Mouse (Mus musculus): Measurements from ENCODE around the gene A530016L24Rik. TPM values are rescaled to one million over a fixed set of nuclear protein-coding genes. Genes with fewer than 3 reads are reported as not detected.

Gene A530016L24Rik
- polyA plus RNA-seq, 1 experiment, result not detected

DNA sequence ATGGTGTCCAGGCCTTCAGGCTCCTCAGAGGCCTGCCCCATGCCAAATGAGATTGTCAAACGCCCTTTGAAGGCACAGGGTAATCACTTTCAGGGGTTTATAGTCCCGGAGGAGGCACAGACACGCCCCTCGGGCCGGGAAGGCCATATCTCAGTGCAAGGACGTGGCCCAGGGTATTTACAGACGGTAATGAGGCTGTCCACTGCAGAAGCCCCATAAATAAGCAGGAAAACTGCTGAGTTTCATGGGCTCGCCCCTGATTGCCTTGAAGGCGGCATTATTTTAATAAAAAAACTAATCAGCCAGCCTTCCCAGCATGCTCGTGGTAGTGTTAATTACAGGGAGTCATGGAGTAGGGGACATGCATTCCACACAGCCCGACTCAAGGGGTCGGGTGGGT, 26.8 kb upstream of the A530016L24Rik start:
- TF ChIP-seq CTCF (IDR thresholded peaks at IDR 0.05; ENCODE audit: insufficient read depth, low read depth, low read length) (no peak), POLR2A (IDR thresholded peaks at IDR 0.05; ENCODE audit: insufficient read depth, low read depth, low read length) (no peak)
- 61% methylated on average over 12 of the region's 12 CpGs for WGBS
- H3K4me3 ChIP-seq (ENCODE audit: insufficient read depth, low read depth, low read length), result no peak overlapping the region
- H3K27ac ChIP-seq (ENCODE audit: insufficient read depth, low read depth, low read length), result no peak overlapping the region
- H3K4me1 ChIP-seq (ENCODE audit: control insufficient read depth, insufficient read depth, low read length), result peaks cover 37% of the 10 kb centered on the region

GRCm38 (mm10) chr12:112463209-112463608, 26.0 kb upstream of the A530016L24Rik start:
- Histone ChIP-seq H3K4me1 (ENCODE audit: control insufficient read depth, insufficient read depth, low read length) (peaks cover 30% of the 10 kb centered on the region), H3K4me3 (ENCODE audit: insufficient read depth, low read depth, low read length) (no peak overlapping the region), H3K27ac (ENCODE audit: insufficient read depth, low read depth, low read length) (no peak overlapping the region)
- no peak for TF ChIP-seq CTCF (IDR thresholded peaks at IDR 0.05; ENCODE audit: insufficient read depth, low read depth, low read length)
- TF ChIP-seq POLR2A (IDR thresholded peaks at IDR 0.05; ENCODE audit: insufficient read depth, low read depth, low read length), result no peak
- 82% methylated on average over 4 of the region's 4 CpGs for WGBS

DNA sequence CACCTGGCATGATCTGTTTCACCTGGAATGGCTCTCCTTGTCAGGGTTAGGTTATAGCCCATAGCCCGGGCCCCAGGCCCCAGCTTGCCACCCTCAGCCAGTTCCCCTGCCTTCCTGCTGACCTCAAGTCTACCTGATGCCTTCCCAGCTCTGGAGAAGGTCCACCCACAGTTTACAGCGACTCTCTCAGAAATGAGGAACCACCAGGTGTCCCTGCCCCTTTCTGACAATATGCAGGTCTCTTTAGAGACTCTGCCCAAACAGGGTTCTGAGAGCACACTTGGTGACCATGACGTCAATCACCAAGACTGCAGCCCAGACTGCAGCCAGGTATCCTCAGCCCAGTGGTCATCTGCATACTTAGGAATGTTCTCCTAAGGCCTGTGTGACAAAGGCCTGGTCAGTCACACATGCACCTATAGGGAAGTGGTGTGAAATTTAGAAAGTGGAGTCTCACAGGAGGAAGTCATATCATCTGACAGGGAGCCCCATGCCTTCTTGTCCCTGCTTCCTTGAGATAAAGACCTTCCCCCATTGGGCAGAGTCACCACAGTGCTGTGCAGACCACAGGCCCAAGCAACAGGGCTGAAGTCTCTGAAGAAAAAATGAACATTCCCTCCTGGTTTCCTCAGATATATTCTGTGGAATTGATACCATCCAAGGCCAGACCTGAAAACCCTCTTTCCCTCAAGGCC, 25.4 kb upstream of the A530016L24Rik start:
- TF ChIP-seq CTCF (IDR thresholded peaks at IDR 0.05; ENCODE audit: insufficient read depth, low read depth, low read length) (no peak), POLR2A (IDR thresholded peaks at IDR 0.05; ENCODE audit: insufficient read depth, low read depth, low read length) (no peak)
- peaks cover 23% of the 10 kb centered on the region for H3K4me1 ChIP-seq (ENCODE audit: control insufficient read depth, insufficient read depth, low read length)
- H3K27ac ChIP-seq (ENCODE audit: insufficient read depth, low read depth, low read length), result no peak overlapping the region
- no peak overlapping the region for H3K4me3 ChIP-seq (ENCODE audit: insufficient read depth, low read depth, low read length)
- 93% methylated on average over 3 of the region's 3 CpGs for WGBS

DNA sequence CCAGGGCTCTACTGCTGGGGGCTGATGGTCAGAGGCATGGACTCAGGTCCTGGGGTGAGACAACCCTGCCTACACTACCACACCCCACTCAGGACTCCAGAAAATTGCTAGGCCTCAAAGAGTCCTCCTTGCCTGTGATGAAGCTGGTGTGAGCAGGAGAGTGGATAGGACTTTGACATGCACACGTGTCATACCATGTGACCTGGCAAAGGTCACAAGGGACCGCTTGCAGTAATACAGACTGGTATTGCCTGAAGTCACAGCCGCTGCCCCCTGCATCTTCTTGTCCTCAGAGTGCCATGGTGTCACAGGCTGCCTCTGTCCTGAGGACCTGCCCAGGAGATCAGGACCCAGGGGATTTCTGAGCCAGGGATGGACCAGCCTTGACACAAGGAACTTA, 24.7 kb upstream of the A530016L24Rik start:
- Histone ChIP-seq H3K4me3 (ENCODE audit: insufficient read depth, low read depth, low read length) (no peak overlapping the region), H3K4me1 (ENCODE audit: control insufficient read depth, insufficient read depth, low read length) (peaks cover 24% of the 10 kb centered on the region), H3K27ac (ENCODE audit: insufficient read depth, low read depth, low read length) (no peak overlapping the region)
- WGBS, result 83% methylated on average over 3 of the region's 3 CpGs
- no peak for TF ChIP-seq POLR2A (IDR thresholded peaks at IDR 0.05; ENCODE audit: insufficient read depth, low read depth, low read length)
- TF ChIP-seq CTCF (IDR thresholded peaks at IDR 0.05; ENCODE audit: insufficient read depth, low read depth, low read length), result no peak

DNA sequence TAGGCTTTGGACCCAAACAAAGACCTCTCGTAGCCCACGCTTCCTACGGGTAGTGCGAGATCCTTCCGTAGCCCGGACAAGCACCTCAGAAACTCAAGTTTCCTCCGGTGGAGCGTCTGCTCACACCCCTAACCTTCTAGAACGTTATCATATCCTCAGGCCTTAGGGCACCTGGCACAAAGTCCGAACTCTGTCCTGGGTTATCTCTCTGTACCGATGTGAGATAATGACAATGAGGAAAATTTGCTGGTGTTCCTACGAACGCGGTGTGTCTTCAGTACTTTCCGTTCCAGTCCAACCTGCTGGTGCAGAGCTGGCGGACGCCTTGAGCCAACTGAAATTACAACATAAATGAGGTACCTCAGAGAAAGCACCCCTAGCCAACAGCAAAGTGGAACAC, 23.3 kb upstream of the A530016L24Rik start:
- 92% methylated on average over 17 of the region's 17 CpGs for WGBS
- no peak overlapping the region for H3K27ac ChIP-seq (ENCODE audit: insufficient read depth, low read depth, low read length)
- peaks cover 25% of the 10 kb centered on the region for H3K4me1 ChIP-seq (ENCODE audit: control insufficient read depth, insufficient read depth, low read length)
- no peak overlapping the region for H3K4me3 ChIP-seq (ENCODE audit: insufficient read depth, low read depth, low read length)
- TF ChIP-seq POLR2A (IDR thresholded peaks at IDR 0.05; ENCODE audit: insufficient read depth, low read depth, low read length) (no peak), CTCF (IDR thresholded peaks at IDR 0.05; ENCODE audit: insufficient read depth, low read depth, low read length) (no peak)

DNA sequence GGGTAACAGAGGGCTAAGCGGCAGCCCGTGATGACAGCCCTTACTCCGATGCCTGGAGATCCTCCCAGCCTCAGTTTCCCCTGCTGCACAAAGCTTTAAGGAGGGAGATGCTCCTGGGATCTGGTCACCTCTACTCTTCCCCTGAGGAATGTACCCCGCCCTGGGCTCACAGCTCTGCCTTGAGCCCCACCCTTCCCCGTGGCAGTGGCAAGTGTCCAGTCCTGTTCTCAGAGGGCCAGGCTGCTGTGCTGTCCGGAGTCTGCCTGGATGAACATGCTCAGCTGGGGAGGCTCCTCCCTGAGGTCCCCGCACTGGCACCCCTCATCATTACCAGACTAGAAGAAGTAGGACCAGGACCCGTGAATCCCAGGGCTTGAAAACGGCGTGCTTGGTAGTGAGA, 21.9 kb upstream of the A530016L24Rik start:
- 91% methylated on average over 10 of the region's 10 CpGs for WGBS
- TF ChIP-seq POLR2A (IDR thresholded peaks at IDR 0.05; ENCODE audit: insufficient read depth, low read depth, low read length) (no peak), CTCF (IDR thresholded peaks at IDR 0.05; ENCODE audit: insufficient read depth, low read depth, low read length) (no peak)
- H3K4me3 ChIP-seq (ENCODE audit: insufficient read depth, low read depth, low read length), result no peak overlapping the region

GRCm38 (mm10) chr12:112469393-112469792, 19.9 kb upstream of the A530016L24Rik start:
- Histone ChIP-seq H3K4me1 (ENCODE audit: control insufficient read depth, insufficient read depth, low read length) (peaks cover 14% of the 10 kb centered on the region), H3K4me3 (ENCODE audit: insufficient read depth, low read depth, low read length) (no peak overlapping the region), H3K27ac (ENCODE audit: insufficient read depth, low read depth, low read length) (no peak overlapping the region)
- WGBS, result 69% methylated on average over 7 of the region's 7 CpGs
- TF ChIP-seq POLR2A (IDR thresholded peaks at IDR 0.05; ENCODE audit: insufficient read depth, low read depth, low read length) (no peak), CTCF (IDR thresholded peaks at IDR 0.05; ENCODE audit: insufficient read depth, low read depth, low read length) (no peak)

More for the DNA sequence above, 21.9 kb upstream of the A530016L24Rik start:
- peaks cover 18% of the 10 kb centered on the region for H3K4me1 ChIP-seq (ENCODE audit: control insufficient read depth, insufficient read depth, low read length)
- no peak overlapping the region for H3K27ac ChIP-seq (ENCODE audit: insufficient read depth, low read depth, low read length)

- TF ChIP-seq CTCF (IDR thresholded peaks at IDR 0.05; ENCODE audit: insufficient read depth, low read depth, low read length), result no peak
- no peak for TF ChIP-seq POLR2A (IDR thresholded peaks at IDR 0.05; ENCODE audit: insufficient read depth, low read depth, low read length)
- peaks cover 14% of the 10 kb centered on the region for H3K4me1 ChIP-seq (ENCODE audit: control insufficient read depth, insufficient read depth, low read length)
- WGBS, result 56% methylated on average over 5 of the region's 5 CpGs
- no peak overlapping the region for H3K27ac ChIP-seq (ENCODE audit: insufficient read depth, low read depth, low read length)
- no peak overlapping the region for H3K4me3 ChIP-seq (ENCODE audit: insufficient read depth, low read depth, low read length)
These were observed 19.0 kb upstream of the A530016L24Rik start for GRCm38 (mm10) chr12:112470216-112470615.

DNA sequence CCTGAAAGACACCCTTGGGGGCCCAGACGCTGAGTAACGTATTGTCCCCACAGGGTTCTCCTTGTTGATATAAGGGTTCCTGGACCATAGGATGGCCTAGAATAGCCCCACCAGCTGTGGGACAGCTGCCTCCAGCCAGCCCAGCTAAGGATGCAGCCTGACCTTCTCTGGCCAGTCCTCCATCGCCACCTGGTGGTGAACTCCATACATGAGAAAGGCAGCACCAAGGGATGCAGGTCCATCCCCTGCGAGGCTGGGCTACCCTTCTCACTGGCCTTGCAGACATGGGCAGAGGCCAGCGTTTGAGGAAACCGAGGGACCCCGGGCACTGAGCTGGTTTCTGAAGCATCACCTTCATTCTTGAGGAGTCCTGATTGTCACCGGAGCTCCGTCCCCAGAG, 15.5 kb upstream of the A530016L24Rik start:
- 23% methylated on average over 9 of the region's 9 CpGs for WGBS
- H3K4me3 ChIP-seq (ENCODE audit: insufficient read depth, low read depth, low read length), result no peak overlapping the region
- peaks cover 17% of the 10 kb centered on the region for H3K4me1 ChIP-seq (ENCODE audit: control insufficient read depth, insufficient read depth, low read length)
- TF ChIP-seq CTCF (IDR thresholded peaks at IDR 0.05; ENCODE audit: insufficient read depth, low read depth, low read length), result peak; percentile 93
- TF ChIP-seq POLR2A (IDR thresholded peaks at IDR 0.05; ENCODE audit: insufficient read depth, low read depth, low read length), result no peak
- H3K27ac ChIP-seq (ENCODE audit: insufficient read depth, low read depth, low read length), result no peak overlapping the region
